Mouse (Mus musculus) G1E (cell line): ENCODE results near the gene Mbtd1.

Experiments
- CTCF ChIP-seq: IDR thresholded peaks from 2 replicates; pipeline ENCODE4 v1.5.1; 2012; ENCODE audit warnings: low read depth, low read length, inconsistent platforms, mixed read lengths
- GATA1 ChIP-seq: IDR thresholded peaks from 2 replicates; pipeline ENCODE4 v1.6.1; 2012; ENCODE audit warnings: borderline replicate concordance, low read length, inconsistent platforms, mixed read lengths
- GATA2 ChIP-seq: IDR thresholded peaks from 2 replicates; pipeline ENCODE4 v1.6.1; 2012; ENCODE audit warnings: low read depth, low read length, inconsistent platforms, borderline replicate concordance
- TAL1 ChIP-seq: conservative IDR thresholded peaks from 2 replicates; pipeline ENCODE4 v1.6.1; 2012; ENCODE audit warnings: low read depth, low read length, inconsistent platforms, mixed read lengths

DNA sequence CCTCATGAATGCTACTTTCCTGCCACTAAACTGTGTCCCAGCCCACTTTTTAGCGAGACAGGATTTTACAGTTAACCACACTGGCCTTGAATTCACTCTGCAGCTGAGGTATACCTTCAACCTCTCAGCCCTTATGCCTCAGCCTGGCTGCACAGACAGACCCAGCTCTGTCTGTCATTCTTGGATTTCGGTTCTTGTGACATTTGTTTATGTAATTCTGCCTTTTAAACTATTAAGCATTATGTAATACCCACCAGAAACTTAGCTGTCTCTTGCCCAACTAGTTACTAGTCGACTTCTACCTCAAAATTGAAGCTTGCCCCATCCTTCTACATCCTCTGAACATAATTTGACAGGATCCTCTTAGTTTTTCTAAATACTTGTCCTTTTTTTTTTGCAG is 22.2 kb downstream of the Mbtd1 start:
- TF ChIP-seq GATA1, result no peak
- TF ChIP-seq CTCF, result no peak
- no peak for TF ChIP-seq TAL1
- no peak for TF ChIP-seq GATA2
